Mouse (Mus musculus): ENCODE data around the gene Polr2h. TPM values are rescaled to one million over a fixed set of nuclear protein-coding genes. Genes with fewer than 3 reads are reported as not detected.

Polr2h gene
- total RNA-seq, 1 experiment from 2014 or later = 115 TPM

DNA sequence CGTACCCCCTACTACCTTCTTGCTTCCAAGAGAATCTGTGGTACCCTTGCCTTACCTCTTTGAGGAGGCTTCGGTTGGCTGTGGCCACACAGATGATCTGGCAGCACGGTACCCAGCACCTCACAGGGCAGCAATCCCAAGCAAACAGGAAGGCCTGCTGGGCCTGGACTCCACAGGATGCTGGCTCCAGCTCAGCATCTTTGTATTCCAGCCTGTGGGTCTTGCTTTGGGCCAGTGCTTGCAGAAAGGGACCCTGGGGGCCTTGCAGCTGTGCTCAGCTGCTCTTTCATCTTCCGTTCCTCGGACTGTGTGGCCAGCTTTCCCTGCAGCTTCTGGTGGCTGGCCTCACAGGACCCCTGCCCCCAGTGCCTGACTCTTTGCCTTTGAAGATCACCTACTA lies 17.4 kb upstream of the Polr2h start:
- no peak for ATAC-seq (replicated peaks; ENCODE audit: low read depth, poor library complexity, severe bottlenecking)

DNA sequence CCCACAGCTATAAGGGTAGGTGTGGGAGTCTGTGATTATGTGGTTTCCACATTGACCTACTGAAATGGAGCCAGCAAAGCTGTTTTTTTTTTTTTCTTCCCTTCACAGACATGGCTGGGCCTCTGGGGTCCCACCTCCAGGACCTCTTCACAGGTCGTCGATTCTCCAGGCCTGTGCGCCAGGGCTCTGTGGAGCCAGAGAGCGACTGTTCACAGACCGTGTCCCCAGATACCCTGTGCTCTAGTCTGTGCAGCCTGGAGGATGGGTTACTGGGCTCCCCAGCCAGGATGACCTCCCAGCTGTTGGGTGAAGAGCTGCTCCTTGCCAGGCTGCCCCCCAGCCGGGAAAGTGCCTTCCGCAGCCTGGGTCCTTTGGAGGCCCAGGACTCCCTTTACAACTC lies 16.1 kb upstream of the Polr2h start:
- no peak for ATAC-seq (replicated peaks; ENCODE audit: low read depth, poor library complexity, severe bottlenecking)

DNA sequence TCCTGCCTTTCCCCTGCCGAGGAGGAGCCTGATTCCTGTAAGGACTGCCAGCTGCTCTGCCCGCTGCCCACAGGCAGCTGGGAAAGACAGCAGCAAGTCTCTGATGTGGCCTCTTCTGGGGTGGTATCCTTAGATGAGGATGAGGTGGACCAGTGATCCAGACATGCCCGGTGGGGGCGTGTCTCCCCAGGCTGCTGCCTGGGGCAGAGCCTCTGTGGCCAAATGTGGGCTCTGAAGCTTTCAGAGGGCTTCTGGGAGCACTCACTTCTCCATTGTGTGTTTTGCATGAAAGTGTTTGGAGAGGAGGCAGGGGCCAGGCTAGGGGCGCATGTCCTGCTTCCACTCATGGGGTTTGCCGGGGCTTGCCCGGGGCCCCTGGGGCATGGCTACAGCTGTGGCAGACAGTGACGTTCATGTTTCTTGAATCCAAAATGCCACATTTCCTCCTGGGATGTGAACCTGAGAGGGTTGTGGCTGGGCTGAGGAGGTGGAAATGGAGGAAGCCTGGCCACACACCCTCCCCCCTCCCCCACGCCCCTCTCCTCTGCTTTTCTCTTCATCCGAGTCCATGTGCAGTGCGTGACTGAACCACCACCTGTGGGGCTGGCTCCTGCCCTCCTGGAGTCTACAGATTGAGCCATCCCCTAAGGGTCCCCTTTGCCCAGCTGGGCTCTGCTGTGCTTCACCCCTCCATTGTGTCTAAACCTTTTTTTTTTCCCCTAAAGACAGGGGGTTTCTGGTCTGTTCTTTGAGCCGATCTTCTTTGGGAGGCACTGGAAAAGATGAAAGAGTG lies 15.5 kb upstream of the Polr2h start:
- ATAC-seq (replicated peaks; ENCODE audit: low read depth, poor library complexity, severe bottlenecking) = 0 out of 2 replicates have a peak, but pooled peaks have one; percentile 13

DNA sequence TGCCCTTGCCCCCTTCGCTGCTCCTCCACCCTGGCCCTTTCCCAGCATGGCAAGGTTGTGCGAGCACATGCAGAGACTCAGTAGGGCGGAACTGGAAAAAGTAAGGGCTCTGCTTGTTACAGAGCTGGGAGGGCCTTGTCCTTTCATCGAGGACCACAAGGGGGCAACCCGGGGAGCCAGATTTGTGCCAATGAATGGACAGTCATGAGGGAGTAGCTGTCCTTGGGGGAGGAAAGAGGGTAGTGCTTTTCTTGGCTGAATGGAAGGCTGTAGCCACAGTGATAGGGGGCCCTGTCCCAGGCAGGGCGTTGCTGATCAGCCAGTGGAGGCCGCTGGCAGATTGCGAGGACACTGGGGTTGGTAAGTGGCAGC lies 15.0 kb upstream of the Polr2h start:
- peak; percentile 85 for ATAC-seq (replicated peaks; ENCODE audit: low read depth, poor library complexity, severe bottlenecking)

DNA sequence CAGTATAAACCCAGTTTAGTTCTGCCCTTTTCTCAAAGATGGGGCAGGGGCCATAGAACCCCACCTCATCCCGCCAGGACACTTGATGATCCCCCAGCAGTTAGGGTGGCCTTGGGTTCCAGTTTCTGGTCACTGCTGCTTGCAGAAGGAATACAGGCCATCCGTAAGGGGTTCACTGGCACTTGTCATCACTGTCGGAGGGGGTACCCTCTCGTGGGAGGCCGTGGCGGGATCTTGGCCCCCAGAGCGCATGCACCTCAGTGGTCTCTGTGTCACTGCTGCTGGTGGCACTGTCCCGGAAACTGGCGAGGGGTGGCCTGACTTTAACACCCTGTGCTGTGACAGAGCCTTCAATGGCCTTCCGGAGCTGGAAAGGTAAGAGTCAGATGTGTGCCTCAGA lies 14.4 kb upstream of the Polr2h start:
- ATAC-seq (replicated peaks; ENCODE audit: low read depth, poor library complexity, severe bottlenecking) = no peak

DNA sequence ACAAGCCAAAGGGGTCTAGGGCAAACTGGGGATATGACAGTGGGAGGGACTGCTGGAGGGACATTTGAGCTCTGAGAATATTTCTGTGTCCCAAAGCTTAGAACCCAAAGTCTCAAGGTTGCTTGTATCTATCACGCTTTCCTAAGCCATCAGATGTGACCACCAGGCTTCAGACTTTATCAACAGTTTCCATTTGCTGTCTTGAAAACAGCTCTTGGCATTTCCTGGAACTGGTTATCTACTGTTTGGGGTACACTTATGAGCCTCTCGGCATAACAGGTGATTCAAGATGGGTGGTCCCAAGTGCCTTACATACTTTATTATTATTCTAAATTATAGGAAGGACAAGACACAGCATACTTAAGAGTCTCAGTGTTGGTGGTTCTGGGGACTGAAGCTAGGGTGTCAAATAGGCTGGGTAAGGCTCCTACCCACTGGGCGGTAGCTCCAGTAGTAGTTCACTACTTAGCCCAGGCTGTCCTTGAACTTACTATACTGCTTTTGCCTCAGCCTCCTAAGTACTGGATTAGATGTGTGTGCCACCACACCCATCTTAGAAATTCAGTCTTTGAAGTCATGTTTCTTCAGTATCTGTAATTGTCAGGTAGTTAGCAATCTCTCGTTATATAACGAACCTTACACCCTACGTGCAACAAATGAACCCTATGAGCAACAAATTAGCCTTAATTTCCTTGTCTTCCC lies 13.6 kb upstream of the Polr2h start:
- no peak for ATAC-seq (replicated peaks; ENCODE audit: low read depth, poor library complexity, severe bottlenecking)

DNA sequence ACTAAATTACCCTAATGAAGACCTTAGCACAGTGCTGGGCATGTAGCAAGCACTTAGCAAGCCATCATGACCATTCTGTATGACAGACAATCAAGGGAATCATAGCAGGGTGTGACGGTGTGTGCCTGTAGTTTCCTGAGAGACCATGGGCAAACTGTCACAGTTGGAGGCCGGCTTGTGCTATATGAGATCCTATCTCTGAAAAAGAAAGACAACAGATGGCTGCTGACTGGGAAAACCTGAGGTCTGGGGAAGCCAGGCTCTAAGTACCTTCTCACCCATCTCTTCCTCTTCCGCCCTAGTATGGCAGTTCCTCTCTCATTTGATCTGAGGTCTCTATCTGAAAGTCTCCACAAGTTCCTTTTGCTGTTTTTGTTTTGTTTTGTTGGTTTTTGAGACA lies 11.7 kb upstream of the Polr2h start:
- 0 out of 2 replicates have a peak, but pooled peaks have one; percentile 4 for ATAC-seq (replicated peaks; ENCODE audit: low read depth, poor library complexity, severe bottlenecking)

DNA sequence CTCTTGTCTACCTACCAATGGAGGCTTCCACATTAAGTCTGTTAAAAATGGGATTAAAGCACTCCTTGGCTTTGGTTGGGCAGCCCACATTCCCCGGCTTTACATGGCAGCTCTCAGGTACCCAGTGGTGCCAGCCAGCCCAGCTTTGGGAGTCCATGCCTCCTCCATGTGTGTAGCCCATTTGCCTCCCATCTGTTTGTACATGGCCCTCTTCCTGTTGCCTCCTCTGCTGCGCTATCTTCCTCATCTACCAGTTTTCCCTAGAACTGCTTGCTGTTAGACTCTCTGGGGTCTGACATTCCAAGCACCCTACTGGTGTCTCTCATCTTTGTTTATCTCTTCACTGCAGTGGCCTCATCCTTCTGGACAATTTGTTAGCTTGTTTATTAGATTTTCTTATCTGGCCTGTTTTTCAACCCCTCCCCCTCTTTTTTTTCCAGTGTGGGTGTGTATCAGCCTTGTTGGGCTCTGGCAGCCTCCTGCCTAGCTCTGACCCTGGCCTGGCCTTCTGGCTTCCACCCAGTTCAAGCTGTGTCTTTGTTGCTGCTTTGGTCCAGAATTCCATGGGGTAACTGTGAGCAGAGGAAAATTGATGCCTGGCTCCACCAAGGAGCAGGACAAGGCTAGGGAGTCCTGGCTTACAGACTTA lies 10.9 kb upstream of the Polr2h start:
- ATAC-seq (replicated peaks; ENCODE audit: low read depth, poor library complexity, severe bottlenecking) = no peak

DNA sequence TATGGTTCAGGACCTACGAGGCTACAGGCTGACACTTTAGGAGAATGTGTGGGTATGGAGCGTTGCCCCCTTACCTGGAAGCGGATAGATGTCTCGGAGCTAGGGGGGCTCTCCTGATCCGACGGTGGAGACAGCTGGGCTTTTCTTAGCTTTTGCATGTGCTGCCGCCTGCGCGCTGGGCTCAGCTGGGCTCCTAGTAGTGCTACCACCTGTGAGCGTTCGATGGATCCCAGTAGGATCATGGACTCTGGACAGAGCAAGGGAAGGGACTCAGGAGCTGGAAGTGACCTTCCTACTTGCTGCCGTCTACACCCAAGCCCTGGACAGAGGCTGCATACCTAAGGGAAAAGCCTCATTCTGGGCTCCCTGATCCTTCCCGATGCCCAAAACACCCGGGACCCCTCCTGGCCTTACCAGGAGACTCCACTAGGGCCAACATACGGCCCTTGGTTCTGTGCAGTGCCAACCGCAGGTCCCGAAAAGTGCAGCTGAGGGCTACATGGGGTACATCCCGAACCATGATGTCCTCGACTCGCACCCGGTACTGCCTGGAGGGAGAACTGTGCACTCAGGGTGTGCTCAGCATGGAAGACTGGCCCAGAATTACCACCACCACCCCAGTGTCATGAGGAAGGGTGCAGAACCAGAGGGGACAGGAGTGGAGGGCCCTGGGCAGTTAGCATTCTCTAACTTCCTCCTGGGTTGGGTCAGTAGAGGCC lies 9.1 kb upstream of the Polr2h start:
- no peak for ATAC-seq (replicated peaks; ENCODE audit: low read depth, poor library complexity, severe bottlenecking)

DNA sequence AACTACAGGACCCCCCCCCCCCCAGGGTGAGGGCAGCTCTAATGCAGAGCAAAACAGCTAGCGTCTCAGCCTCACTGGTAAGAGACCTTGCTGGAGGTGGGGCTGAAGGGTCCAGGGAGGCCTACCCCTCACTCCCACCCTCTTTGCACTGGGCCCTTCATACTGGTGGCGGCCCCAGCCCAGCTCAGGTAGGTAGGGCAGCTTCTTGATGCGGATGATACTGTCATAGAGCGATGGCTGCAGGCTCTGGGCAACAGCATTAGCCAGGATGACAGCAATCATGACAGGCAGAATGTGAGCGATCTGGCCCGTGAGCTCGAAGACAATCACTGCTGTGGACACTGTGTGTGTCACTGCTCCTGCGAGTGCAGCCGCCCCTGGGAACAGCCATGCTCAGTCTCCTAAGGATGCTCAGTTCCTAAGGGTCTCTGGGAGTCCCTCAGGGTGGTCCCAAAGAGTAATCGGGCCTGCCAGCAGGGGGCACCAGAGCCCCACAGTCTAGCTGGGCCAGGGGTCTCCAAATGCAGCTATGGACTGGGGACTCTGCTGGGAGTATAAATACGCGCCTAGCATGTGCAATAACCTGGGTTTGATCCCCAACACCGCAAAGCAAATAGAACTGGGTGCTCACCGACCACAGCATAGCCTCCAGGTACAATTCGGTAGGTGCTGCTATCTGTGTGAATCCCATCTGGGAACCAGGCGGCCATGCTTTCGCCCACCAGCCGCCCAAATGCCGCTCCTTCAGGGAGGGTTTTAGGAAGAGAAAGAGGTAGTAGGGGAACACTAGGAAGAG lies 8.3 kb upstream of the Polr2h start:
- no peak for ATAC-seq (replicated peaks; ENCODE audit: low read depth, poor library complexity, severe bottlenecking)

DNA sequence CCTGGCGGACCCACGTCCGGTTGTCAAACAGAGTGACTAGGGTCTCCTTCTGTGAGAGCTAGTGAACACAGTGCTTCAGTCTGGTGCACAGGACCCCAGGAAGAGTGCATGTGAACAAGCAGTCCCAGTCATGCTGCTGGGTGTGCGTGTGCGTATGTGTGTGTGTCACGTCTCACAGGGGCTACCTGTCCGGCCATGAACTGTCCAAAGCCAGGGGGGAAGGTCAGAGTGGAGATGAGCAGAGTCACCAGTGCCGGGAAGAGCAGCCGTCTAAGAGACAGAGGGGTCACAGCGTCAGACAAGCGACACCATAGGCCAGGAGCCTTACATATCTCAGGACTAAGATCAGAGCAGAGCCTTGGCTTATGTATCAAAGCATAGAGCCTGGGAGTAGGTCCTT lies 7.1 kb upstream of the Polr2h start:
- ATAC-seq (replicated peaks; ENCODE audit: low read depth, poor library complexity, severe bottlenecking) = no peak

DNA sequence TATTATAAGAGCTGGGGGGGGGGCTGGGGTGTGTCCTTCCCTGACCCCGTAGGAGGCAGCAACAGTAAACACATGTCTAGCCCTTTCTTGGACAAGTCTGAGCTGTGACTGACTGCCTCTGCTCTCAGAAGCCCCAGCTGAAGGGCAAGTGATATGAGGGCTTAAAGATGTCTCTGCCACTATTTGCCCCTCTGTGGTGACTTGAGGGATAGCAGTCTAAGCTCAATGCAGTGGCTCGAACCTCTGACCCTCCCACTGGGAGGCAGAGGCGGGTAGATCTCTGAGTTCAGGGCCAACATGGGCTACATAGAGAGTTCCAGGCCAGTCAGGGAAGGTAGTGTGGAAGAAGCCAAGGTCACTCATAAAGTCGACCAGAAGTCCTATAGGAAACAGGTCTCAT lies 6.7 kb upstream of the Polr2h start:
- ATAC-seq (replicated peaks; ENCODE audit: low read depth, poor library complexity, severe bottlenecking) = 0 out of 2 replicates have a peak, but pooled peaks have one; percentile 24

DNA sequence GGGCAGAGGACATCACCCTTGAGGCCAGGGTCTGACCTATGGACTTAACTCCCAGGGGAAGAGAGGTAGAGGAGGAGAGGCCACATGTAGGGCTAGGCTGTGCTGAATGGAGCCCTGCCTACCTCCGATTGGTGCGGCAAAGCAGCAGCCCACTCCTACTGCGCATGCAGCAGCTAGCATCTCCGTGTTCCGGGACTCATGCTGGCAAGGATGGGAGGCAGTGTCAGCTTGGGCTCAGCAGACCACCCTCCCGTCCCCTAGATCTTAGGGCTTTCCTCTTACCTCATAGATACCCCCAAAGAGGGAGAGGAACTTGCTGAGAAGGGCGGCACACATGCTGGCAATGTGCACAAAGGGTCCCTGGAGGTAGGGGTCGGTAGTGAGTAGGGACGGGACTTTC lies 5.3 kb upstream of the Polr2h start:
- ATAC-seq (replicated peaks; ENCODE audit: low read depth, poor library complexity, severe bottlenecking) = no peak

DNA sequence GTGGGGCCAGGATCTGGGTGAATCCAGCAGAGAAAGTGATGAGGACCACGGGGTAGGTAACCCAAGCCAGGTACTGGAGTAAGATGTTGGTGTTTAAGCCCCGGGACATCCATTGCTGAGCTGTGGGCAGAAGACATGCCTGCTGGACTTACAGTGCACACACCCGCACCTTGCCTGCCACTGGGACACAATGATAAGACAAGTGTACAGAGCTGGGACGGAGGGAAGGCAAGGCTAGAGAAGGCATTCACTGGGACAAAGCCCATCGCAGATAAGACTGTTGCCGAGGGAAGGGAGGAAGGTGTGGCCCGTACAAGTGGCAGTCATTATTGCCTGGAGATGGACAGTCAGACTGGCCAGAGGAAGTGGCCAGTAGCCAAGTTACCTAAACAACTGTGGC lies 4.6 kb upstream of the Polr2h start:
- no peak for ATAC-seq (replicated peaks; ENCODE audit: low read depth, poor library complexity, severe bottlenecking)

DNA sequence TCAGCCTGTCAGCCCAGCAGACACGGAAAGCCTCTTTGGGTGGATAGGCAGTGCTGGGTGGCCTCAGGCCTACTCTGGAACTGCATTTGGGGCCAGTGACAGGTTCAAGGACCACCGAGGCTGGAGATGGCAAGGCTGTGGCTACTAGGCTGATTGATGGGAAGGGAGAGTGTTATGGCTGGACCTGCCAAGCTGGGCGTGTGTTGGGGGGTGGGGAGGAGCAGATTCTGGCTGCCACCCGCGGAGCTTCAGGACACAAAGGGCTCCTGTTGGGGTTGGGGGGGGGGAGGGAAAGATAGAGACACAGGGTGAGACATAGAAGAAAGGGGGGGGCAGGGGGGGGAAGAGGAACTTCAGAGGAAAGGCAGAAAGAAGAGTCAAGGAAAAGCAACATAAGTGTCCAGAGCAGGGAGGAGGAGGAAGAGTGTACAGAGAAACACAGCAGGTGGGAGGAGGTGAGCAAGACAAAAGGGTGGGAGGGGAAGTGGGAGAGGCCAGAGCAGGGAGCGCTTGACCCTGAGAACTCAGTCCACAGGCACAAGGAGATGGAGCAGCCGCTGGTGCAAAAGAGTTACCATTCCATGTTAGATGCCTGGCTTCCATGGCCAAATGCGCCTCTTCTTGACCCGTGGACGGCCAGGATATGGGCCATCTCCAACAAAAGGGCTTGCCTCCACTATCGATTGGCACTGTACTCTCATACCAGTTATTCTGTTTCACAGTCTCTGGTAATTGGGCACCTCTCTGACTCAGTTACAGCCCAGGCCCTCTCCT lies 3.0 kb upstream of the Polr2h start:
- no peak for ATAC-seq (replicated peaks; ENCODE audit: low read depth, poor library complexity, severe bottlenecking)

DNA sequence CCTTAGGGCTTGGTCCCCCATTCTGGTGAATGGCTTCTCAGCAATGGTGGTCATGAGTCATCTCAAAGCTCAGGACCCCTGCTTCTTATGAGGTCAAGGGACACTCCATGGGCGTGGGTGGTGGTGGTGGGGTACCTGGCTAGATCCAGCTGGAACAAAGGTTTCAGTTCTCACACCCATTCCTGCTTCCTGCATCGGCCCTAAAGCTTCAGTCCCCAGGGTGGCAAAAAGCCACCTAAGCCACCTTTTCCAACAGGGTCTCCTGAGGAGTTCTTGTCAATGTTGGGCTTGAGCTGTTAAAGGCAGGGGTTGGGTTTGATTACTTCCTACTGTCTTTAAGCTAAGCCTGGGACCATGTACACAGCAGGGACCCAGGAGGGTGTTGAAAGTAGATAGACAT lies 2.3 kb upstream of the Polr2h start:
- ATAC-seq (replicated peaks; ENCODE audit: low read depth, poor library complexity, severe bottlenecking) = no peak

DNA sequence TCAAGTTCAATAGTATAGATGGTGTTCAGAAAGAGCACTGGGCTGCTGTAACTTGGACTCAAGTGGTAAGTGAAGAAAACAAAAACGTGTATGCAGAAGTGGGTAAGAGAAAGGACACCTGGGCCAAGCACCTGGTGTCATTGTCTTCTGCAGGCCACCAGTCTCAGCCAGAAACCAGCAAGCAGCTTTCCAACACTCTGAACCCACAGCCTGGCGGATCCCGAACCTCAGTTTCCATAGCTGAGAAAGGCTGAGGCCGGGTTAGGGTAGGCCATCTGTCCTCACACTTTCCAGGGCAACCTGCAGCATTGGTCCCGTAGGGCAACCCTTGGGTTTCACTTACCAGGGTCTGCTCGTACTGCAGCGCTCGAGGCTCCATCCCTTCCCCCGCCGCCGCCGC lies 1.9 kb upstream of the Polr2h start:
- ATAC-seq (replicated peaks; ENCODE audit: low read depth, poor library complexity, severe bottlenecking) = no peak

DNA sequence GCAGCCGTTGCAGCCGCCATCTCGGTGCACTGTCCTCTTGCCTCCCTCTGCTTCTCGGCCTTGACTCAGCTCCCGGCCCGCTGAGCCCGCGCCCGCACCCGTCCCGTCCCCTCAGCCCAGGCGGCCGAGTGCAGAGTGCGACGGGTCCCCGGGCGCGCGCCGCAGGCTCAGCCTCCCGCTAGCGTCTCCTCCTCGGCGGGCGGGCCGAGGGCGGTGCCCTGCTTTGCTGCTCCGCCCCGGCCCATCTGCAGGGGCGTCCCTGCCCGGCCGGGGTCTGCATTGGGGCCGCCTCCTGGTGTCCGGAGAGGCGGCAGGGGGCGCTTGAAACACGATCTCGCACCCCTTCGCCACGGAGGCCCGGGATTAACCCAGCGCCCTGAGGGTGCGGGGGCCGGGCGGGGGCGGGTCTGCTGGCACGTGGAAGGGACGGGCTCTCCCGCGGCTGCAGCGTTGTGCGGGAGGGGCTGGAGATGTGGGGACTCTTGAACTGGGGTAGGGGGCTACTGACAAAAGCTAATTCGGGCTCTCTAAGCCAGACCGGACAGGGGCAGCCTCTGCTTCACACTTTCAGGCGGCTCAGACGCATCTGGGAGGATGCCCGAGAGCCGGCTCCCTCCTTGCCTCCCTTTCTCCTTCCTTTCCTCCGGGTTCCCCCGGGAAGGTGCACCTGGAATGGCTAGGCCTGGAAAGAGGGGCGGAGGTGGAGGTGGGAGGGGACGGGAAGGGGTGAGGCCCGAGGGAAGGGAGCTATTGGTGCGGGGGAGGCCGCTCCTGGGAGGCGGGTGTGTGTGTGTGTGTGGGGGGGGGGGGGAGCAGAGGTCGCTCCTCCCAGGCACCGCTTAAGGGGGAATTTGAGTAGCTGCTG lies 1.3 kb upstream of the Polr2h start:
- peak; percentile 10 for ATAC-seq (replicated peaks; ENCODE audit: low read depth, poor library complexity, severe bottlenecking)
